Mouse (Mus musculus): ENCODE data around the gene Scfd2.

DNA sequence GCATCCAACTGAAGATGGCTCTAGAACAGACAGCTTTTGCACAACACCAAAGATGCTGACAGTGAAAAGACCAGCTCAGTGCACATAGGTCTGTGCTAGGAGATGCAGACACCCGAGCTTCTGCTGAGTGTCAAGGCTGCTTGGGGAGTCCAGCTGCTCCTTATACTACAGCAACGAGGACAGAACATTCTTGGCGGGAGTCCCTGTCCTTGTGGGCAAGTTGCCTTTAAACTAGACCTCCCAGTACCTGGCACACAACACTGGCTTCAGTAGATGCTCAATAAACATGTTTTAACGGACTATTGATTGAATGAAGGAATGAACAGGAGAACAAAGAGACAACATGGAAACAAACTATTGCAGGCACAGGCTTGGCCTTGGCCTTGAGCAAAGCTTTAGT lies 226.8 kb downstream of the Scfd2 start:
- TF ChIP-seq CTCF (IDR thresholded peaks at IDR 0.05; ENCODE audit: low read depth) (no peak), EP300 (optimal IDR thresholded peaks at IDR 0.05) (no peak)

All from stomach, postnatal 0 days (tissue).